Mouse (Mus musculus): ENCODE measurements at regions not wholly inside any gene's neighbourhood (a gene's known extent, or its start where the extent isn't known, plus 50 kb on each side); places are given as distances from the start of the nearest gene placed in this dataset.
A peak's percentile ranks its signal among the peaks of the same experiment; 100 is the strongest.
"Not testable (repeated sequence)": the region's sequence is repeated elsewhere in the genome, so short reads cannot be mapped to it uniquely, and the experiment has no call there.

DNA sequence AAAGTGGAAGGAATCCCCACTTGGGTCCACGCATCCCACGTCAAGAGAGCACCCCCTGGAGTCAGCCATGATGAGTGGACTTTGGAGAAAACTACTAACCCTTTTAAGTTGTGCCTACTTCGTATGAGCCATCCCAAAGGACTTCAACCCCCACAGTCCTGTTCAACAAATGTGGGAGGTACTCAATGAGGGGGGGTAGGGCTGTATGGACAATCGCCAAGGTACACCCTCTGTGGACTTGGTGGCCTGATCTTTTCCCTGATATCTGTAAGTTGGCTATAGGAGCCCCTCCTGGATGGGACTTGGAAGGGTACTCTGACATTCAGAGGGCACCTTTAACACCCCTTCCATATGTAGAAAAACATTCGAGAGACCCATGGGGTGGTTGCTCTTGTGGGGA, 256.5 kb upstream of the Olfr161 start:
- WGBS = 100% methylated on average over 2 of the region's 5 CpGs
- H3K27ac ChIP-seq (replicated peaks; ENCODE audit: low read depth, low read length); H3K9me3 ChIP-seq (ENCODE audit: control insufficient read depth, low read length); DNase-seq (ENCODE audit: low spot score); H3K4me2 ChIP-seq (ENCODE audit: low read depth, low read length); H3K4me3 ChIP-seq (ENCODE audit: low read depth, low read length); H3K9ac ChIP-seq (ENCODE audit: low read depth, low read length); H3K4me1 ChIP-seq (ENCODE audit: control insufficient read depth, insufficient read depth, low read length); ATAC-seq (ENCODE audit: low read depth); H3K27me3 ChIP-seq (replicated peaks; ENCODE audit: control insufficient read depth, insufficient read depth, low read length); H3K36me3 ChIP-seq (ENCODE audit: control insufficient read depth, insufficient read depth, low read length): not testable (repeated sequence)

DNA sequence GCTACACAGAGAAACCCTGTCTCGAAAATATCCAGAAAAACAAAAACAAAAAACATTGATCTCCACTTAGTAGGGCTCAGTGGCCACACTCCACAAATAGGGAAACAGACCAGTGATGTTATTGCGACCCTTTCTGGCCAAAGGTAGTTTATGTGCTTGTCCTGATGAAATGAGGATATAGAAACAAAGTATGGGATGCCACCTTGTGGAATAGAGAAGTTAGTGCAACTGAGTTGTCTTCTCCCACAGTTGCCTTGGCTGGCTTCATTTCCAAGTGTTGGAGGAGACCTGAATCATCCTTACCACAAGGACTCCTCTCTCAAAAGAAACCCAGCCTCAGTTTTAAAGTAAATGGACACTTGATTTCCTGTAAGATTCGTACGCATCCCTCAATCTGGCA, 247.5 kb upstream of the Olfr161 start:
- not testable (repeated sequence) for H3K9me3 ChIP-seq (ENCODE audit: control insufficient read depth, low read length); DNase-seq (ENCODE audit: low spot score); H3K27me3 ChIP-seq (replicated peaks; ENCODE audit: control insufficient read depth, insufficient read depth, low read length); H3K4me2 ChIP-seq (ENCODE audit: low read depth, low read length); H3K4me1 ChIP-seq (ENCODE audit: control insufficient read depth, insufficient read depth, low read length); ATAC-seq (ENCODE audit: low read depth); H3K9ac ChIP-seq (ENCODE audit: low read depth, low read length); H3K4me3 ChIP-seq (ENCODE audit: low read depth, low read length); H3K36me3 ChIP-seq (ENCODE audit: control insufficient read depth, insufficient read depth, low read length); H3K27ac ChIP-seq (replicated peaks; ENCODE audit: low read depth, low read length)
- WGBS = 29% methylated on average over 4 of the region's 4 CpGs

DNA sequence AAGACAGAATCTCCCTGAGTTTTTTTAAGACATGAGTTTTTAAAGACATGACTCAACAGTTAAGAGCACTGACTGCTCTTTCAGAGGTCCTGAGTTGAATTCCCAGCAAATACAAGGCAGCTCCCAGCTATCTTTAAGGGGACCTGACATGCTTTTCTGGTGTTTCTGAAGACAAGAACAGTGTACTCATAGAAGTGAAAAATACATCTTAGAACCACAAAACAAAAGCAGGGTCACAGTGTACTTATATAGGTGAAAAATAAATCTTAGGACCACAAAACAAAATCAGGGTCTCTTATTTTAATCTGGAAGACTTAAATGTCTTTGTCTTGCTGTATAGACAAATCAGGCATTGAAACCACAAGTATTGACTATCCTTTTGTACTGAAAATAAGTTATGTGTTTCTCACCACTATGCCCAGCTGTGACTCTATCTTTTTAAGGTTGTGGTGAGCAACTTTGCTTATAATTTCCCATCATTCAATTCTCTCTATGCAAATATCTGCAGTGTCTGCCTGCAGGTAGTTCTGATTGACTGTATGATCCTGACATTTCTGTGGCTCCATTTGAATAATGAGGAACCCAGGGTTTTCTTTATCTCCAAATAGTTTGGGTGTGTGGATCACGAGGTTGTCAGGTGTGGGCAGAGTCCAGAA, 246.0 kb upstream of the Olfr161 start:
- H3K9me3 ChIP-seq (ENCODE audit: control insufficient read depth, low read length); DNase-seq (ENCODE audit: low spot score); H3K27ac ChIP-seq (replicated peaks; ENCODE audit: low read depth, low read length); ATAC-seq (ENCODE audit: low read depth); H3K9ac ChIP-seq (ENCODE audit: low read depth, low read length); H3K36me3 ChIP-seq (ENCODE audit: control insufficient read depth, insufficient read depth, low read length); H3K4me3 ChIP-seq (ENCODE audit: low read depth, low read length); H3K4me2 ChIP-seq (ENCODE audit: low read depth, low read length); H3K27me3 ChIP-seq (replicated peaks; ENCODE audit: control insufficient read depth, insufficient read depth, low read length); H3K4me1 ChIP-seq (ENCODE audit: control insufficient read depth, insufficient read depth, low read length): not testable (repeated sequence)
- no CpG with 5 or more reads among the region's 1 CpGs for WGBS

DNA sequence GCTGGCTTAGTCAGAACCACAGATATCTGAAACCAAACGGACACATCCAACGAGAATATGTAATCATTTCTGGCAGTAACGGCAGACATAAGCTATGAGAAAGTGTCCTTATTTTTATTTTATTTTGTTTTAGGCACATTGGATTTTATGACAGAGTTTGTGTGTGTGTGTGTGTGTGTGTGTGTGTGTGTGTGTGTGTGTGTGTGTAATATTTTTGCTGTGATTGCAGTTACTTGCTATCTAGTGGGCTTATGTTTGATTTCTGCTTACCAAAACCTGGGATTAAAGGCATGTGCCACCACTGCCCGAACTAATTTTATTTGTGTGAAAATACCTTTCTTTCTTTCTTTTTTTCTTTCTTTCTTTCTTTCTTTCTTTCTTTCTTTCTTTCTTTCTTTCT, 241.5 kb upstream of the Olfr161 start:
- H3K27ac ChIP-seq (replicated peaks; ENCODE audit: low read depth, low read length); H3K9ac ChIP-seq (ENCODE audit: low read depth, low read length); DNase-seq (ENCODE audit: low spot score); H3K9me3 ChIP-seq (ENCODE audit: control insufficient read depth, low read length); H3K4me1 ChIP-seq (ENCODE audit: control insufficient read depth, insufficient read depth, low read length); H3K4me2 ChIP-seq (ENCODE audit: low read depth, low read length); H3K4me3 ChIP-seq (ENCODE audit: low read depth, low read length); H3K27me3 ChIP-seq (replicated peaks; ENCODE audit: control insufficient read depth, insufficient read depth, low read length); H3K36me3 ChIP-seq (ENCODE audit: control insufficient read depth, insufficient read depth, low read length); ATAC-seq (ENCODE audit: low read depth): not testable (repeated sequence)
- 82% methylated on average over 1 of the region's 4 CpGs for WGBS

DNA sequence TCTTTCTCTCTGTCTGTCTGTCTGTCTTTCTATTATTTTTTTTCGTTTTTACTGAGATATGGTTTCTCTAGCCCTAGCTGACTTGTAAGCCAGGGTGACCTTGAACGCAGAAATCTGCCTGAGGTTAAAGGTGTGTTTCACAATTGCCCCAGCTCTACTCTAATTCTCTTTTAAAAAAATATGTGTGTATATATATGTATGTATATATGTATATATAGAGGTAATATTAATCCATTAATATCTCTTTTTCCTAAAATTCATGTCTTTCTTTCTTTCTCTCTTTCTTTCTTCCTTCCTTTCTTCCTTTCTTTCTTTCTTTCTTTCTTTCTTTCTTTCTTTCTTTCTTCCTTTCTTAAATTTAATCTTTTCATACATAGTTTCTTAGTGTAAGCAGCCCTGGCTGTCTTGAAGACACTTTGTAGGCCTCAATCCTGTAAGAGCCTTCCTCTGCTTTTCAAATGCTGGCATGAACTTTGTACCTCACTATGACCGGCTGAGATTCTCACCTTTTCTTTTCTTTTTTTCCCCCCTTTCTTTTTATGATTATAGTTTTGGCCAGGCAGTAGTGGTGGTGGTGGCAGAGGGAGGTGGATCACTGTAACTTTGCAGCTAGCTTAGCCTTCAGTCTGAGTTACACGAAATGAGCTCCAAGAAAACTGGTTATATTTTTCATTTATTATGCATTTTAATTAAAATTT, 240.8 kb upstream of the Olfr161 start:
- H3K36me3 ChIP-seq (ENCODE audit: control insufficient read depth, insufficient read depth, low read length); H3K27ac ChIP-seq (replicated peaks; ENCODE audit: low read depth, low read length); H3K9me3 ChIP-seq (ENCODE audit: control insufficient read depth, low read length); DNase-seq (ENCODE audit: low spot score); H3K4me2 ChIP-seq (ENCODE audit: low read depth, low read length); H3K27me3 ChIP-seq (replicated peaks; ENCODE audit: control insufficient read depth, insufficient read depth, low read length); H3K4me1 ChIP-seq (ENCODE audit: control insufficient read depth, insufficient read depth, low read length); H3K4me3 ChIP-seq (ENCODE audit: low read depth, low read length); H3K9ac ChIP-seq (ENCODE audit: low read depth, low read length): not testable (repeated sequence)
- 57% methylated on average over 2 of the region's 4 CpGs for WGBS
- ATAC-seq (ENCODE audit: low read depth) = peak; percentile 78

DNA sequence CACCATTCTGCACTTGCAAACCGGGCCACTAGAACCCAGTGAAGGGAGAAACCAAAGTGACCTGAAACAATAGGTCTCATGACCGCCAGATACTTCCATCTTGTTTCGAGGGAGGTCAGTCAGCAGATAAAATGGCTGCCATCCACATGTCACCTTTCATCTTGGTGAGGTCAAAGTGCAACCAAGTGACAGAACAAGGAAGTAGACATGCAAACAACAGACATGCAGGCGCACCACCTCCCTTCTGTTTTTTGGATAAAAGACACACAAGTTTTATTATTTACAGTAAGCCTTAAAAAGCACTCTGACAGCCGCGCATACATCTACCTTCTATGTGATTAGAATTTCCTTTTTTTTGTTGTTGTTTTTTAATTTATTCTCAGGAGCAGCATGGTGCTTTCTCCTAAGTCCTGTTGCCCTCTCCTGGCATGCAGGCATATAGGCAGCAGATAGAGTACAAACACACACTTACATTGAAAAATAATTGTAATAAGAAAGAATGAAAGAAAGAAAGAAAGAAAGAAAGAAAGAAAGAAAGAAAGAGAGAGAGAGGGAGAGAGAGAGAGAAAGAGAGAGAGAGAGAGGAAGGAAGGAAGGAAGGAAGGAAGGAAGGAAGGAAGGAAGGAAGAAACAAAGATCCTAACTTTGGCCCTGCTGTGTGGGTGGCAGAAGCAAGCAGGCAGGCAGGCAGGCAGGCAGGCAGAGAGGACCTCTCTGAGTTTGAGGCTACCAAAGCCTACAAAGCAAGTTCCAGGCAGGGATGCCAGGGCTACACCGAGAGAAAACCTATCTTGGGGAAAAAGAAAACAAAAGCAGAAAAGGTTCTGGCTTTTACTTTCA, 240.0 kb upstream of the Olfr161 start:
- ATAC-seq (ENCODE audit: low read depth) = peak; percentile 82
- not testable (repeated sequence) for H3K4me3 ChIP-seq (ENCODE audit: low read depth, low read length); H3K9me3 ChIP-seq (ENCODE audit: control insufficient read depth, low read length); H3K36me3 ChIP-seq (ENCODE audit: control insufficient read depth, insufficient read depth, low read length); H3K27me3 ChIP-seq (replicated peaks; ENCODE audit: control insufficient read depth, insufficient read depth, low read length); H3K4me1 ChIP-seq (ENCODE audit: control insufficient read depth, insufficient read depth, low read length); H3K27ac ChIP-seq (replicated peaks; ENCODE audit: low read depth, low read length); H3K4me2 ChIP-seq (ENCODE audit: low read depth, low read length); H3K9ac ChIP-seq (ENCODE audit: low read depth, low read length)
- WGBS = 79% methylated on average over 6 of the region's 7 CpGs
- peak; percentile 22 for DNase-seq (ENCODE audit: low spot score)

DNA sequence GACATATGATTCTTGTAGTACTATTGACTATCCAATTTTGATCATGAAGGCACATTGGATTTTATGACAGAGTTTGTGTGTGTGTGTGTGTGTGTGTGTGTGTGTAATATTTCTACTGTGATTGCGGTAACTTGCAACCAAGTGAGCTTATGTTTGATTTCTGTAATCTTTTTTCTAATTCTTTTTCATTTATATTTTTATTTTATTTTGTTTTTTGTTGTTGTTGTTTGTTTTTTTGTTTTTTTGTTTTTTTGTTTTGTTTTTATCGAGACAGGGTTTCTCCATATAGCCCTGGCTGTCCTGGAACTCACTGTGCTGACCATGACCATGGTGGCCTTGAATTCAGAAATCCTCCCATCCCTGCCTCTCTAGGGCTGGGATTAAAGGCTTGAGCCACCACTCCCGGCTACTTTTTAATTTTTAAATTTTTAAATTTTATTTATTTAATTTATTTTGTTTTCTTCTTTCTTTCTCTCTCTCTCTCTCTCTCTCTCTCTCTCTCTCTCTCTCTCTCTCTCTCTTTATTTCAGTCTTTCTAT, 239.3 kb upstream of the Olfr161 start:
- H3K4me1 ChIP-seq (ENCODE audit: control insufficient read depth, insufficient read depth, low read length); H3K4me2 ChIP-seq (ENCODE audit: low read depth, low read length); H3K4me3 ChIP-seq (ENCODE audit: low read depth, low read length); H3K27me3 ChIP-seq (replicated peaks; ENCODE audit: control insufficient read depth, insufficient read depth, low read length); H3K9me3 ChIP-seq (ENCODE audit: control insufficient read depth, low read length); H3K27ac ChIP-seq (replicated peaks; ENCODE audit: low read depth, low read length); DNase-seq (ENCODE audit: low spot score); H3K9ac ChIP-seq (ENCODE audit: low read depth, low read length); H3K36me3 ChIP-seq (ENCODE audit: control insufficient read depth, insufficient read depth, low read length): not testable (repeated sequence)
- 74% methylated on average over 3 of the region's 3 CpGs for WGBS
- ATAC-seq (ENCODE audit: low read depth) = peak; percentile 83
